Mouse (Mus musculus): ENCODE results near the gene Parp8.

GRCm38 (mm10) chr13:116898395-116898794 lies 126.9 kb downstream of the Parp8 start:
- TF ChIP-seq CTCF (IDR thresholded peaks at IDR 0.05; ENCODE audit: borderline replicate concordance, extremely low read depth, insufficient read depth, insufficient read length) (no peak), POLR2A (IDR thresholded peaks at IDR 0.05; ENCODE audit: borderline replicate concordance, extremely low read depth, insufficient read depth, insufficient read length, poor library complexity, severe bottlenecking) (no peak)
